Mouse (Mus musculus) central nervous system, embryonic 14 days (tissue): ENCODE data around the gene Spata31d1c. TPM values are rescaled to one million over a fixed set of nuclear protein-coding genes. Genes with fewer than 3 reads are reported as not detected.

Experiments
- polyA plus RNA-seq: library from polyadenylated mRNA; depleted of rRNA; stranded (reverse); fragments of >200 nt; gene quantifications from 2 replicates; pipeline ENCODE4 v1.2.3, GENCODE M21; 2012; rRNA removed

The Spata31d1c gene
- not detected in 2 replicates for polyA plus RNA-seq

DNA sequence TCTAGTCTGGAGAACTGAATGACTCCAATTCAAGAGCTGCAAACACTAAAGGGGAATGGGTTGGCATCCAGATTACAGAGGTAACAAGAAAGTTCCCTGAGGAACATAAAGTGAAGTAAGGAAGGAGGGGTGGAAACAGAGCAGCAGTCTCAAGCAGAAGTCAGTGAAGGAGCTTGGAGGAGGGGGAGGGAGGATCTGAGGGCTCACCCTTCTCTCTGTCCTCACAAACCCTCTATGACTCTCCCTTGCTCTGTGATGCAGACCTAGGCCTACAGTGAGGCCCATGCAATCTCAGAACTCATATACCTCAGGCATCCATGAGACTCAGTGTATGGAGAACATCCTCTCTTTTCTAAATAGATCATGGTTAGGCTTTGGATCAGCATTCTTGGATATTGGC, at the start of gene Spata31d1c:
Gene Spata31d1c (plus strand): TSS at position 301 of the 400 bp plus-strand sequence.

DNA sequence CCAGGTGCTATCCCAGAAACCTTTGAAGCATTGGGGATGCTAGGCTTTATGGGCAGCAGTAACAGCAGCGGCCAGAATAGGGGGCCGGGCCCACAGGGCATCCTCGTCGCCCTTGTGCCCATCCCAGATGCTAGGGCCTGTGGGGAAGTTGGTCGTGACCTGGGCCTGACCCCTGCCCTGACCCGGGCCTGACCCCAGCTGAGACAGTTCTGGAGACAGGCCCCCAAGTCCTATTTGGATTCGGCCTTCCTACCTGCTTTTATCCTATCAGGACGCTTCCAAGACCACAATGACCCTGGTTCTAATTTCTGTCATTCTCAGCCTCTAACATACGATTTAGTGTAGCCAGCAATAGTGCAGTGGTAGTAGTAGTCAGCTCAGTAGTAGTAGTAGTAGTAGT, 19.8 kb downstream of the Spata31d1c start, which contains the start of gene Prss47:
Gene Prss47 (minus strand): TSS at position 101 of the 400 bp plus-strand sequence.

Other genes with a start within 250 kb of the Spata31d1c start
- 1.1 and 2.4 TPM in 2 replicates for gene Cntnap3, start 129.1 kb upstream of the Spata31d1c start, polyA plus RNA-seq
- gene Spata31, start 115.7 kb upstream of the Spata31d1c start, polyA plus RNA-seq = not detected in 2 replicates
- gene Prss47, start 19.7 kb downstream of the Spata31d1c start, polyA plus RNA-seq = not detected in 2 replicates
- 19.5 and 20.8 TPM in 2 replicates for gene Mfsd14b, start 79.9 kb downstream of the Spata31d1c start, polyA plus RNA-seq
- not detected in 2 replicates for gene Olfr465-ps1, start 105.0 kb downstream of the Spata31d1c start, polyA plus RNA-seq
- not detected in 2 replicates for gene Olfr466, start 117.2 kb downstream of the Spata31d1c start, polyA plus RNA-seq
- gene Nlrp4f, start 172.9 kb downstream of the Spata31d1c start, polyA plus RNA-seq = 0.10 TPM in 2 replicates
- gene Gm10775, start 226.5 kb downstream of the Spata31d1c start, polyA plus RNA-seq = 0.21 and 0.23 TPM in 2 replicates
- 49.8 and 52.2 TPM in 2 replicates for gene Zfp369, start 245.8 kb downstream of the Spata31d1c start, polyA plus RNA-seq